Mouse (Mus musculus): Measurements from ENCODE around the gene Cpm.
"Not testable (repeated sequence)": the region's sequence is repeated elsewhere in the genome, so short reads cannot be mapped to it uniquely, and the experiment has no call there.

Gene Cpm

GRCm38 (mm10) chr10:117629169-117629971 is at the start of gene Cpm:
TSS of gene Cpm (plus strand) at chr10:117629500.
- peak; percentile 31 for DNase-seq (ENCODE audit: low read depth)

GRCm38 (mm10) chr10:117579771-117580284 is 49.5 kb upstream of the Cpm start:
- DNase-seq (ENCODE audit: low read depth): no peak

GRCm38 (mm10) chr10:117580405-117580804 is 48.9 kb upstream of the Cpm start:
- DNase-seq (ENCODE audit: low read depth): no peak

GRCm38 (mm10) chr10:117581007-117581752 is 48.1 kb upstream of the Cpm start:
- DNase-seq (ENCODE audit: low read depth): no peak

GRCm38 (mm10) chr10:117581753-117582062 is 47.6 kb upstream of the Cpm start:
- no peak for DNase-seq (ENCODE audit: low read depth)

- no peak for DNase-seq (ENCODE audit: low read depth)
Observed at GRCm38 (mm10) chr10:117583155-117584061, 45.9 kb upstream of the Cpm start.

- no peak for DNase-seq (ENCODE audit: low read depth)
Observed at GRCm38 (mm10) chr10:117584102-117584501, 45.2 kb upstream of the Cpm start.

- DNase-seq (ENCODE audit: low read depth): no peak
Observed at GRCm38 (mm10) chr10:117584566-117585515, 44.5 kb upstream of the Cpm start.

- no peak for DNase-seq (ENCODE audit: low read depth)
Observed at GRCm38 (mm10) chr10:117585600-117586299, 43.5 kb upstream of the Cpm start.

- DNase-seq (ENCODE audit: low read depth): no peak
Observed at GRCm38 (mm10) chr10:117586859-117587258, 42.4 kb upstream of the Cpm start.

- DNase-seq (ENCODE audit: low read depth): no peak
Observed at GRCm38 (mm10) chr10:117587335-117587734, 42.0 kb upstream of the Cpm start.

GRCm38 (mm10) chr10:117588416-117589143 is 40.7 kb upstream of the Cpm start:
- DNase-seq (ENCODE audit: low read depth): not testable (repeated sequence)

- DNase-seq (ENCODE audit: low read depth): no peak
Observed at GRCm38 (mm10) chr10:117589144-117589940, 40.0 kb upstream of the Cpm start.

GRCm38 (mm10) chr10:117590331-117591301 is 38.7 kb upstream of the Cpm start:
- DNase-seq (ENCODE audit: low read depth): no peak

- DNase-seq (ENCODE audit: low read depth): no peak
Observed at GRCm38 (mm10) chr10:117591766-117592165, 37.5 kb upstream of the Cpm start.

- no peak for DNase-seq (ENCODE audit: low read depth)
Observed at GRCm38 (mm10) chr10:117592306-117593040, 36.8 kb upstream of the Cpm start.

- no peak for DNase-seq (ENCODE audit: low read depth)
Observed at GRCm38 (mm10) chr10:117593041-117593570, 36.2 kb upstream of the Cpm start.

Measured in c-Kit-positive CD71-negative TER-119-negative erythroid progenitor cells, embryonic 14.5 days (primary cell).